In the genomic region with DNA sequence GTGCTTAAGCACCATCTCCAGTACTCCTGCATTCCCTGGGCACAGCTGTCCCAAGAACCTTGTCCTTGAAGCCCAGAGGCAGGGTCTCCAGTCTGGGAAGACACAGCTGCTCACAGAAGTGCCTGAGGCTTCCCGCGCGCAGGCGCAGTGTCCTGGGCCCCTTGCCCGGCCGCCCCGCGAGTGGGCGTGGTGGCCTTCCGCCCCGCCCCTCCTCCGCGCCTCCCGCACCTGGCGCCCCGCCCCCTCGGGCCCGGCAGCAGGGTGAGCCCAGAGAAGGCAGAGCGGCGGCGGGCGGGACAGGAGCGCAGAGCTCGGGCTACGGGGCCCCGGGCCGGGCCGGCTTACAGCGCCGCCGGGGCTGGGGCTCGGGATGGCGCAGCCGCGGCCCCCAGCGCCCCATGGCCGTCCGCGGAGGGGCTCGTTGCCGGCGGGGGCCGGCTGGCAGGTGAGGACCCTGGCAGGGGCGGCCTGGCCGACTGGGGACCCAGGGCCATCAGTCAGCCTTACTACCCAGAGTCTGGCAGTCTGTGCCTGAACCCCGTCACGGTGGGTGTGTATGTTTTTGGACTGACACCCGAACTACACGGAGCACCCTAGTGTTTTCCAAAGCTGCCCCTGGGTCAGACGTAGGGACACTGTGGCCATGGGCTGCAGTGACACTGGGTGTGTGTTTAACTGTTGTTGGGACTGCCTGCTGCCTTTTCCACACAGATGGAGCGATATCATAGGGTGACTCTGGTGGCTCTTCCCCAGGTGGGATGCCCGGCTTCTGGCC, we compare ENCODE assay signal across 7 mouse cellular contexts. TPM values are rescaled to one million over a fixed set of nuclear protein-coding genes. Genes with fewer than 3 reads are reported as not detected.
DNase-seq lines count a peak whose midpoint lies in the region; ATAC-seq lines count a peak whose summit lies in the region.

No protein-coding gene starts in this region.

- peak overlapping the region; percentile 75 for H3K9ac ChIP-seq in hindbrain, embryonic 16.5 days (ENCODE audit: low read depth, low read length)
- H3K9ac ChIP-seq in limb, embryonic 12.5 days (replicated peaks) = peak overlapping the region; percentile 85
- H3K9ac ChIP-seq in midbrain, embryonic 14.5 days (replicated peaks; ENCODE audit: low read length) = peak overlapping the region; percentile 74

- no peaks in the 10 kb centered on the region for H3K27me3 ChIP-seq in hindbrain, embryonic 16.5 days (replicated peaks; ENCODE audit: control insufficient read depth, insufficient read depth, low read length)
- H3K27me3 ChIP-seq in limb, embryonic 12.5 days = peaks cover 24% of the 10 kb centered on the region; the same call in 1 of the 2 replicates
- no peaks in the 10 kb centered on the region for H3K27me3 ChIP-seq in midbrain, embryonic 14.5 days (ENCODE audit: control insufficient read depth, insufficient read depth, low read length)

- peaks cover 27% of the 10 kb centered on the region for H3K4me1 ChIP-seq in hindbrain, embryonic 16.5 days (ENCODE audit: control insufficient read depth, insufficient read depth, low read depth, low read length)
- H3K4me1 ChIP-seq in limb, embryonic 12.5 days (replicated peaks) = peaks cover 20% of the 10 kb centered on the region
- H3K4me1 ChIP-seq in midbrain, embryonic 14.5 days (ENCODE audit: control insufficient read depth, insufficient read depth, low read length) = peaks cover 15% of the 10 kb centered on the region

- DNase-seq in R1 (ENCODE audit: low read depth, low spot score) = peak; percentile 87
- peak; percentile 83 to 91 for DNase-seq in cerebellum, postnatal 10 days
- DNase-seq in gastrocnemius, postnatal 10 days = peak; percentile 92
- DNase-seq in midbrain, embryonic 14.5 days = peak; percentile 95
- DNase-seq in spleen, postnatal 36 days (ENCODE audit: low spot score in 2 of 2) = peak; percentile 82 to 83

- no peaks in the 10 kb centered on the region for H3K9me3 ChIP-seq in hindbrain, embryonic 16.5 days (ENCODE audit: control insufficient read depth, low read length)
- H3K9me3 ChIP-seq in limb, embryonic 12.5 days = no peaks in the 10 kb centered on the region
- H3K9me3 ChIP-seq in midbrain, embryonic 14.5 days (ENCODE audit: control insufficient read depth, low read length) = no peaks in the 10 kb centered on the region

- H3K4me2 ChIP-seq in hindbrain, embryonic 16.5 days (ENCODE audit: low read length) = peak overlapping the region; percentile 86
- H3K4me2 ChIP-seq in limb, embryonic 12.5 days = peak overlapping the region; percentile 86
- H3K4me2 ChIP-seq in midbrain, embryonic 14.5 days (ENCODE audit: low read length) = peak overlapping the region; percentile 81

- ATAC-seq in hindbrain, embryonic 16.5 days = peak; percentile 67
- ATAC-seq in limb, embryonic 12.5 days (ENCODE audit: insufficient number of reproducible peaks, insufficient read depth, low FRiP score, low TSS enrichment, low read depth) = peak; percentile 87
- ATAC-seq in midbrain, embryonic 14.5 days (ENCODE audit: low FRiP score, low TSS enrichment) = peak; percentile 77

- no peak overlapping the region for H3K27ac ChIP-seq in hindbrain, embryonic 16.5 days (ENCODE audit: low read depth, low read length)
- peak overlapping the region; percentile 29; the same call in 1 of the 2 replicates for H3K27ac ChIP-seq in limb, embryonic 12.5 days
- no peak overlapping the region for H3K27ac ChIP-seq in midbrain, embryonic 14.5 days (replicated peaks; ENCODE audit: low read depth, low read length)

- WGBS in hindbrain, embryonic 16.5 days = 4% methylated on average over 27 of the region's 52 CpGs
- 2% methylated on average over 46 of the region's 52 CpGs for WGBS in limb, embryonic 12.5 days
- WGBS in midbrain, embryonic 14.5 days = 4% methylated on average over 52 of the region's 52 CpGs

- H3K4me3 ChIP-seq in hindbrain, embryonic 16.5 days (ENCODE audit: low read length) = peak overlapping the region; percentile 58
- H3K4me3 ChIP-seq in limb, embryonic 12.5 days (replicated peaks) = peak overlapping the region; percentile 70
- peak overlapping the region; percentile 52 for H3K4me3 ChIP-seq in midbrain, embryonic 14.5 days (replicated peaks; ENCODE audit: low read depth, low read length)

- 0 out of 2 replicates have a peak, but pooled peaks cover 2% of the 10 kb centered on the region for H3K36me3 ChIP-seq in hindbrain, embryonic 16.5 days (ENCODE audit: control insufficient read depth, insufficient read depth, low read length)
- no peaks in the 10 kb centered on the region for H3K36me3 ChIP-seq in limb, embryonic 12.5 days
- no peaks in the 10 kb centered on the region for H3K36me3 ChIP-seq in midbrain, embryonic 14.5 days (ENCODE audit: control insufficient read depth, insufficient read depth, low read length)

RNA-seq across cellular contexts. Expression of a gene that starts 42.9 kb away (rescaled TPM):
- total RNA-seq in gastrocnemius, postnatal 10 days (2021) = 1 to 10 TPM; 5.3 to 5.6 TPM
- 119 and 120 TPM in 2 replicates for polyA plus RNA-seq in hindbrain, embryonic 16.5 days (2015; fragmentation: Nextera tagmentation; extraction: Ambion mirVana)
- polyA plus RNA-seq in limb, embryonic 12.5 days (2016; fragmentation: Nextera tagmentation; extraction: Ambion mirVana) = 5.9 and 8.4 TPM in 2 replicates
- 57.7 and 60.8 TPM in 2 replicates for polyA plus RNA-seq in midbrain, embryonic 14.5 days (2014; fragmentation: Nextera tagmentation; extraction: Ambion mirVana)
